Mouse (Mus musculus): ENCODE data around the gene Gm5622. TPM values are rescaled to one million over a fixed set of nuclear protein-coding genes. Genes with fewer than 3 reads are reported as not detected.

Gm5622 gene
- polyA plus RNA-seq, 1 experiment from 2014 or later, result not detected

Other genes starting within 250 kb of the Gm5622 start
- not detected in 2 replicates for gene Gm7247, start 191.0 kb upstream of the Gm5622 start, polyA plus RNA-seq (2014; fragmentation: Nextera tagmentation; extraction: Ambion mirVana)
- gene Vmn2r88, start 142.0 kb upstream of the Gm5622 start, polyA plus RNA-seq (2014; fragmentation: Nextera tagmentation; extraction: Ambion mirVana), result not detected in 2 replicates
- gene Vmn2r89, start 100.9 kb upstream of the Gm5622 start, polyA plus RNA-seq (2014; fragmentation: Nextera tagmentation; extraction: Ambion mirVana), result not detected in 2 replicates
- gene Gm17175, start 21.3 kb downstream of the Gm5622 start, polyA plus RNA-seq (2014; fragmentation: Nextera tagmentation; extraction: Ambion mirVana), result not detected in 2 replicates
- gene Gm17174, start 39.3 kb downstream of the Gm5622 start, polyA plus RNA-seq (2014; fragmentation: Nextera tagmentation; extraction: Ambion mirVana), result not detected in 2 replicates
- not detected in 2 replicates for gene Gm17078, start 58.5 kb downstream of the Gm5622 start, polyA plus RNA-seq (2014; fragmentation: Nextera tagmentation; extraction: Ambion mirVana)
- not detected in 2 replicates for gene Gm4181, start 82.9 kb downstream of the Gm5622 start, polyA plus RNA-seq (2014; fragmentation: Nextera tagmentation; extraction: Ambion mirVana)
- gene Gm17079, start 142.7 kb downstream of the Gm5622 start, polyA plus RNA-seq (2014; fragmentation: Nextera tagmentation; extraction: Ambion mirVana), result not detected in 2 replicates
- gene Gm5800, start 164.4 kb downstream of the Gm5622 start, polyA plus RNA-seq (2014; fragmentation: Nextera tagmentation; extraction: Ambion mirVana), result not detected in 2 replicates
- not detected in 2 replicates for gene Ang4, start 220.8 kb downstream of the Gm5622 start, polyA plus RNA-seq (2014; fragmentation: Nextera tagmentation; extraction: Ambion mirVana)
- gene AY358078, start 247.3 kb downstream of the Gm5622 start, polyA plus RNA-seq (2014; fragmentation: Nextera tagmentation; extraction: Ambion mirVana), result not detected in 2 replicates